Mouse (Mus musculus) hindbrain, embryonic 12.5 days (tissue): ENCODE data around the gene Lrrc20. TPM values are rescaled to one million over a fixed set of nuclear protein-coding genes. Genes with fewer than 3 reads are reported as not detected.

ENCODE experiments used
- ATAC-seq: fragments of 200-750 bp; cut with Nextera tagmentation; 2 replicates; pipeline ENCODE4 v1.8.0; 2017; ENCODE audit warnings: moderate TSS enrichment; ENCODE audit not compliant: low FRiP score
- H3K27ac ChIP-seq: fragments of 300-500 bp; sonication (generic); 2 replicates; pipeline ENCODE4 v1.5.1; 2016; ENCODE audit warnings: mild to moderate bottlenecking
- H3K27me3 ChIP-seq: fragments of 300-500 bp; sonication (generic); 2 replicates; pipeline ENCODE4 v1.6.1; 2016; ENCODE audit warnings: mild to moderate bottlenecking
- H3K36me3 ChIP-seq: fragments of 300-500 bp; sonication (generic); 2 replicates; pipeline ENCODE4 v1.6.1; 2016; ENCODE audit warnings: mild to moderate bottlenecking
- H3K4me1 ChIP-seq: fragments of 300-500 bp; sonication (generic); 2 replicates; pipeline ENCODE4 v1.6.1; 2016
- H3K4me2 ChIP-seq: fragments of 300-500 bp; sonication (generic); replicated peaks from 2 replicates; pipeline ENCODE4 v1.6.1; 2016; ENCODE audit warnings: mild to moderate bottlenecking
- H3K4me3 ChIP-seq: fragments of 300-500 bp; sonication (generic); 2 replicates; pipeline ENCODE4 v1.5.1; 2016; ENCODE audit warnings: mild to moderate bottlenecking
- H3K9ac ChIP-seq: fragments of 300-500 bp; sonication (generic); 2 replicates; pipeline ENCODE4 v1.6.1; 2016; ENCODE audit warnings: mild to moderate bottlenecking, moderate library complexity
- H3K9me3 ChIP-seq: fragments of 300-500 bp; sonication (generic); replicated peaks from 2 replicates; pipeline ENCODE4 v1.6.1; 2016; ENCODE audit warnings: mild to moderate bottlenecking
- WGBS: fragments of 180-500 bp; shearing (Covaris S2); methylation state at CpG from one replicate; pipeline ENCODE4 v1.1.7; 2016; 5-methylcytosine and 5-hydroxymethylcytosine counted together
- polyA plus RNA-seq: library from polyadenylated mRNA; unstranded; fragments of >200 nt; fragmentation: Nextera tagmentation; extraction: Ambion mirVana; gene quantifications from 2 replicates; pipeline ENCODE4 v1.2.1, GENCODE M21; 2016

Gene Lrrc20
- polyA plus RNA-seq, 1 experiment from 2014 or later = 13.5 TPM

- no peak overlapping the region for H3K4me3 ChIP-seq
- H3K4me1 ChIP-seq = peaks cover 11% of the 10 kb centered on the region
- ATAC-seq = no peak
- no peak overlapping the region for H3K4me2 ChIP-seq
- H3K9ac ChIP-seq = no peak overlapping the region
- H3K27me3 ChIP-seq = no peaks in the 10 kb centered on the region
- no peak overlapping the region for H3K27ac ChIP-seq
- 0 out of 2 replicates have a peak, but pooled peaks cover 4% of the 10 kb centered on the region for H3K9me3 ChIP-seq
- no peaks in the 10 kb centered on the region for H3K36me3 ChIP-seq
- WGBS = 71% methylated on average over 7 of the region's 7 CpGs
These were observed 25.2 kb downstream of the Lrrc20 start for GRCm38 (mm10) chr10:61500756-61501155.

GRCm38 (mm10) chr10:61504073-61504472, 28.5 kb downstream of the Lrrc20 start:
- H3K4me1 ChIP-seq = 0 out of 2 replicates have a peak, but pooled peaks cover 3% of the 10 kb centered on the region
- no peak overlapping the region for H3K4me2 ChIP-seq
- WGBS = 95% methylated on average over 2 of the region's 2 CpGs
- no peak for ATAC-seq
- H3K9ac ChIP-seq = no peak overlapping the region
- no peaks in the 10 kb centered on the region for H3K27me3 ChIP-seq
- 0 out of 2 replicates have a peak, but pooled peaks cover 4% of the 10 kb centered on the region for H3K9me3 ChIP-seq
- no peak overlapping the region for H3K27ac ChIP-seq
- H3K36me3 ChIP-seq = no peaks in the 10 kb centered on the region
- no peak overlapping the region for H3K4me3 ChIP-seq

GRCm38 (mm10) chr10:61506381-61507200, 31.0 kb downstream of the Lrrc20 start:
- 0 out of 2 replicates have a peak, but pooled peaks cover 4% of the 10 kb centered on the region for H3K9me3 ChIP-seq
- no peak overlapping the region for H3K4me3 ChIP-seq
- H3K27me3 ChIP-seq = no peaks in the 10 kb centered on the region
- no peaks in the 10 kb centered on the region for H3K36me3 ChIP-seq
- no peak for ATAC-seq
- no peak overlapping the region for H3K4me2 ChIP-seq
- peaks cover 3% of the 10 kb centered on the region for H3K4me1 ChIP-seq
- no peak overlapping the region for H3K9ac ChIP-seq
- 85% methylated on average over 7 of the region's 7 CpGs for WGBS
- no peak overlapping the region for H3K27ac ChIP-seq

GRCm38 (mm10) chr10:61509873-61510272, 34.3 kb downstream of the Lrrc20 start:
- Histone ChIP-seq H3K9ac (no peak overlapping the region), H3K36me3 (no peaks in the 10 kb centered on the region)

GRCm38 (mm10) chr10:61510809-61511208, 35.2 kb downstream of the Lrrc20 start:
- ATAC-seq = no peak; the same call in 1 of the 2 replicates
- H3K36me3 ChIP-seq = no peaks in the 10 kb centered on the region
- no peak overlapping the region for H3K4me3 ChIP-seq
- no peak overlapping the region for H3K27ac ChIP-seq
- no peak overlapping the region for H3K9ac ChIP-seq
- no peaks in the 10 kb centered on the region for H3K9me3 ChIP-seq
- WGBS = 31% methylated on average over 7 of the region's 7 CpGs
- no peaks in the 10 kb centered on the region for H3K27me3 ChIP-seq
- H3K4me1 ChIP-seq = peaks cover 3% of the 10 kb centered on the region
- no peak overlapping the region for H3K4me2 ChIP-seq

More at GRCm38 (mm10) chr10:61509873-61510272, 34.3 kb downstream of the Lrrc20 start:
- Histone ChIP-seq H3K9me3 (no peaks in the 10 kb centered on the region), H3K27me3 (no peaks in the 10 kb centered on the region), H3K4me2 (no peak overlapping the region), H3K4me1 (peaks cover 3% of the 10 kb centered on the region), H3K4me3 (no peak overlapping the region), H3K27ac (no peak overlapping the region)
- ATAC-seq = no peak
- WGBS = 87% methylated on average over 5 of the region's 5 CpGs

GRCm38 (mm10) chr10:61512215-61512889, 36.8 kb downstream of the Lrrc20 start:
- no peak overlapping the region for H3K4me3 ChIP-seq
- no peak overlapping the region for H3K27ac ChIP-seq
- H3K27me3 ChIP-seq = no peaks in the 10 kb centered on the region
- WGBS = 74% methylated on average over 11 of the region's 11 CpGs
- no peak for ATAC-seq
- no peaks in the 10 kb centered on the region for H3K36me3 ChIP-seq
- no peak overlapping the region for H3K4me2 ChIP-seq
- H3K9ac ChIP-seq = no peak overlapping the region
- peaks cover 8% of the 10 kb centered on the region for H3K4me1 ChIP-seq
- H3K9me3 ChIP-seq = no peaks in the 10 kb centered on the region

GRCm38 (mm10) chr10:61516866-61517265, 41.3 kb downstream of the Lrrc20 start:
- H3K9me3 ChIP-seq = no peaks in the 10 kb centered on the region
- no peak overlapping the region for H3K4me3 ChIP-seq
- no peak for ATAC-seq
- H3K27ac ChIP-seq = no peak overlapping the region
- no peaks in the 10 kb centered on the region for H3K27me3 ChIP-seq
- 83% methylated on average over 5 of the region's 5 CpGs for WGBS
- H3K9ac ChIP-seq = no peak overlapping the region
- peaks cover 14% of the 10 kb centered on the region for H3K4me1 ChIP-seq
- no peak overlapping the region for H3K4me2 ChIP-seq
- H3K36me3 ChIP-seq = no peaks in the 10 kb centered on the region

- no peak for ATAC-seq
- Histone ChIP-seq H3K9ac (no peak overlapping the region), H3K36me3 (no peaks in the 10 kb centered on the region), H3K4me2 (no peak overlapping the region), H3K4me3 (no peak overlapping the region), H3K27me3 (no peaks in the 10 kb centered on the region), H3K9me3 (no peaks in the 10 kb centered on the region), H3K4me1 (peaks cover 14% of the 10 kb centered on the region), H3K27ac (no peak overlapping the region)
- 47% methylated on average over 12 of the region's 12 CpGs for WGBS
These were observed 41.9 kb downstream of the Lrrc20 start for GRCm38 (mm10) chr10:61517296-61518071.

- H3K4me3 ChIP-seq = no peak overlapping the region
- H3K9ac ChIP-seq = no peak overlapping the region
- H3K27me3 ChIP-seq = no peaks in the 10 kb centered on the region
- peaks cover 14% of the 10 kb centered on the region for H3K4me1 ChIP-seq
- ATAC-seq = no peak
- no peaks in the 10 kb centered on the region for H3K9me3 ChIP-seq
- 79% methylated on average over 9 of the region's 9 CpGs for WGBS
- H3K27ac ChIP-seq = no peak overlapping the region
- H3K36me3 ChIP-seq = no peaks in the 10 kb centered on the region
- H3K4me2 ChIP-seq = no peak overlapping the region
These were observed 42.7 kb downstream of the Lrrc20 start for GRCm38 (mm10) chr10:61518320-61518719.

GRCm38 (mm10) chr10:61519491-61519890, 43.9 kb downstream of the Lrrc20 start:
- 48% methylated on average over 2 of the region's 2 CpGs for WGBS
- peaks cover 14% of the 10 kb centered on the region for H3K4me1 ChIP-seq
- no peaks in the 10 kb centered on the region for H3K9me3 ChIP-seq
- ATAC-seq = no peak
- H3K36me3 ChIP-seq = no peaks in the 10 kb centered on the region
- no peak overlapping the region for H3K9ac ChIP-seq
- H3K4me3 ChIP-seq = no peak overlapping the region
- no peaks in the 10 kb centered on the region for H3K27me3 ChIP-seq
- H3K27ac ChIP-seq = no peak overlapping the region
- no peak overlapping the region for H3K4me2 ChIP-seq

- H3K27ac ChIP-seq = no peak overlapping the region
- WGBS = 82% methylated on average over 6 of the region's 6 CpGs
- H3K4me3 ChIP-seq = no peak overlapping the region
- no peaks in the 10 kb centered on the region for H3K27me3 ChIP-seq
- H3K9ac ChIP-seq = no peak overlapping the region
- no peak for ATAC-seq
- peaks cover 14% of the 10 kb centered on the region for H3K4me1 ChIP-seq
- no peaks in the 10 kb centered on the region for H3K36me3 ChIP-seq
- H3K4me2 ChIP-seq = no peak overlapping the region
- no peaks in the 10 kb centered on the region for H3K9me3 ChIP-seq
These were observed 45.1 kb downstream of the Lrrc20 start for GRCm38 (mm10) chr10:61520714-61521113.

GRCm38 (mm10) chr10:61530936-61531335, 55.3 kb downstream of the Lrrc20 start:
- H3K4me2 ChIP-seq = no peak overlapping the region
- H3K9me3 ChIP-seq = no peaks in the 10 kb centered on the region
- H3K4me1 ChIP-seq = peaks cover 29% of the 10 kb centered on the region
- peaks cover 12% of the 10 kb centered on the region; the same call in 1 of the 2 replicates for H3K36me3 ChIP-seq
- no peak overlapping the region for H3K9ac ChIP-seq
- WGBS = 90% methylated on average over 3 of the region's 3 CpGs
- H3K27me3 ChIP-seq = no peaks in the 10 kb centered on the region
- no peak for ATAC-seq
- H3K27ac ChIP-seq = no peak overlapping the region
- H3K4me3 ChIP-seq = no peak overlapping the region
